ENCODE assay signal across 35 mouse cellular contexts in the genomic region with DNA sequence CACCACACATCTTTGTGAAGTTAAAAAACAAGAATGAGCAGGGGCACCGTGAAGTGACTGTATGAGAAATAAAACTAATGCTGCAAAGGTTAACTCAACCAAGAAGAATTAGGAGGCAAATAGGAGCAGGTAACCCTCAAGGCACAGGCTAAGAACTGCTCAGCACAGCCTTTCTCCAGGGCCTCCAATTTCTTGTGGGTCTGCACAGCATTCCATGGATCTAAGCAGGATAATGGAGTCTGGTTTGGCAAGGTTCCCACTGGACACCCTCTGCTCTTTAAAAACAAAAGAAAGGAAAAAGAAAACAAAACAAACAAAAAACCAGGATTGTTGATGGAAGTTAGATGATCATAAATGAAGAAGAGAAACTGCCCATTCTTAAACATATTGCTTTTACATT. TPM values are rescaled to one million over a fixed set of nuclear protein-coding genes. Genes with fewer than 3 reads are reported as not detected.
A peak's percentile ranks its signal among the peaks of the same experiment; 100 is the strongest.
DNase-seq lines count a peak whose midpoint lies in the region; ATAC-seq lines count a peak whose summit lies in the region.
"Had no signal": no experiment of that assay in that cellular context is flagged by ENCODE, and none has a peak within 500 bp of the region (broad histone marks: within the 10 kb centered on the region; RNA-seq: fewer than 3 reads in every experiment).

No protein-coding gene starts in this region.

- intact Hi-C loops in heart, postnatal 14 days (cut with DNase I) = no loop called here
- intact Hi-C loops in heart, postnatal 25 days (cut with DNase I) = no loop called here

- H3K27ac ChIP-seq in heart, embryonic 10.5 days = peak overlapping the region; percentile 77
- no peak overlapping the region for H3K27ac ChIP-seq in heart, embryonic 16.5 days (ENCODE audit: low read length)
- peak overlapping the region; percentile 37 for H3K27ac ChIP-seq in lung, embryonic 16.5 days (ENCODE audit: low read length)
- 0 out of 2 replicates have a peak overlapping the region, but pooled peaks have one; percentile 44 for H3K27ac ChIP-seq in embryonic facial prominence, embryonic 10.5 days (replicated peaks)
- H3K27ac ChIP-seq: forebrain, embryonic 15.5 days; heart, adult 2 months; layer of hippocampus, adult 2 months; left cerebral cortex, adult 2 months; limb, embryonic 12.5 days; liver, embryonic 15.5 days; neural tube, embryonic 15.5 days had no signal

- no peak for ATAC-seq in heart, embryonic 16.5 days (replicated peaks; ENCODE audit: extremely low read depth, insufficient read depth, low FRiP score)
- peak; percentile 52; the same call in 1 of the 2 replicates for ATAC-seq in lung, embryonic 16.5 days (ENCODE audit: low read depth)
- ATAC-seq: forebrain, embryonic 15.5 days; intestine, postnatal 0 days had no signal

- peak overlapping the region; percentile 30; the same call in 1 of the 2 replicates for H3K4me2 ChIP-seq in heart, embryonic 16.5 days (ENCODE audit: low read depth, low read length)
- H3K4me2 ChIP-seq in lung, embryonic 16.5 days (ENCODE audit: low read depth, low read length) = peak overlapping the region; percentile 40; the same call in 1 of the 2 replicates
- H3K4me2 ChIP-seq: forebrain, embryonic 15.5 days; limb, embryonic 12.5 days; liver, embryonic 15.5 days; midbrain, embryonic 13.5 days; neural tube, embryonic 15.5 days had no signal

- peaks cover 17% of the 10 kb centered on the region for H3K4me1 ChIP-seq in heart, embryonic 10.5 days
- H3K4me1 ChIP-seq in heart, embryonic 16.5 days (ENCODE audit: control insufficient read depth, insufficient read depth, low read length) = peaks cover 9% of the 10 kb centered on the region; the same call in 1 of the 2 replicates
- peaks cover 11% of the 10 kb centered on the region for H3K4me1 ChIP-seq in lung, embryonic 16.5 days (replicated peaks; ENCODE audit: control insufficient read depth, insufficient read depth, low read length)
- peaks cover 14% of the 10 kb centered on the region for H3K4me1 ChIP-seq in embryonic facial prominence, embryonic 10.5 days
- H3K4me1 ChIP-seq: forebrain, embryonic 15.5 days; liver, embryonic 15.5 days; megakaryocyte, embryonic 14.5 days had no signal

- no peak overlapping the region for H3K4me3 ChIP-seq in heart, embryonic 10.5 days
- no peak overlapping the region for H3K4me3 ChIP-seq in heart, embryonic 16.5 days (ENCODE audit: low read length)
- H3K4me3 ChIP-seq in lung, embryonic 16.5 days (ENCODE audit: low read length) = no peak overlapping the region
- H3K4me3 ChIP-seq in embryonic facial prominence, embryonic 10.5 days = no peak overlapping the region
- H3K4me3 ChIP-seq: forebrain, embryonic 10.5 days; forebrain, embryonic 15.5 days; heart, adult 2 months; layer of hippocampus, adult 2 months; left cerebral cortex, adult 2 months; limb, embryonic 12.5 days; liver, embryonic 15.5 days; megakaryocyte, embryonic 14.5 days; midbrain, embryonic 13.5 days; neural tube, embryonic 15.5 days had no signal

- no peak for DNase-seq in heart, embryonic 10.5 days (ENCODE audit: low spot score)
- DNase-seq in heart, postnatal 14 days = no peak
- DNase-seq in heart, postnatal 25 days (ENCODE audit: low spot score) = no peak
- DNase-seq in lung, postnatal 10 days = no peak
- no peak for DNase-seq in embryonic facial prominence, embryonic 10.5 days (ENCODE audit: low spot score)
- DNase-seq in kidney, postnatal 14 days = no peak
- DNase-seq: adrenal gland, postnatal 14 days; cerebellum, adult 11-12 months; cerebellum, adult 9-11 months; gastrocnemius, postnatal 25 days; heart, adult 2 months; kidney, adult 9 months; kidney, postnatal 36 days; right cerebral cortex, postnatal 14 days; thymus, postnatal 4 days had no signal

- H3K27me3 ChIP-seq in heart, embryonic 10.5 days (ENCODE audit: insufficient read depth, poor library complexity, severe bottlenecking) = no peaks in the 10 kb centered on the region
- H3K27me3 ChIP-seq in heart, embryonic 16.5 days (ENCODE audit: control insufficient read depth, insufficient read depth, low read length) = no peaks in the 10 kb centered on the region
- H3K27me3 ChIP-seq in lung, embryonic 16.5 days (ENCODE audit: control insufficient read depth, insufficient read depth, low read depth, low read length) = no peaks in the 10 kb centered on the region
- H3K27me3 ChIP-seq in embryonic facial prominence, embryonic 10.5 days (replicated peaks; ENCODE audit: low read depth, poor library complexity, severe bottlenecking) = no peaks in the 10 kb centered on the region
- H3K27me3 ChIP-seq: forebrain, embryonic 15.5 days; limb, embryonic 12.5 days; liver, embryonic 15.5 days; megakaryocyte, embryonic 14.5 days; midbrain, embryonic 13.5 days; neural tube, embryonic 15.5 days had no signal

- WGBS in heart, embryonic 10.5 days = 70% methylated on average over 1 of the region's 1 CpGs
- WGBS in heart, embryonic 16.5 days = 52% methylated on average over 1 of the region's 1 CpGs
- 15% methylated on average over 1 of the region's 1 CpGs for WGBS in lung, embryonic 16.5 days
- WGBS in embryonic facial prominence, embryonic 10.5 days = 66% methylated on average over 1 of the region's 1 CpGs

- no peaks in the 10 kb centered on the region for H3K36me3 ChIP-seq in heart, embryonic 10.5 days
- no peaks in the 10 kb centered on the region for H3K36me3 ChIP-seq in heart, embryonic 16.5 days (ENCODE audit: control insufficient read depth, insufficient read depth)
- H3K36me3 ChIP-seq in lung, embryonic 16.5 days (ENCODE audit: control insufficient read depth, insufficient read depth, low read length) = no peaks in the 10 kb centered on the region
- no peaks in the 10 kb centered on the region for H3K36me3 ChIP-seq in embryonic facial prominence, embryonic 10.5 days (replicated peaks)
- H3K36me3 ChIP-seq: forebrain, embryonic 10.5 days; forebrain, embryonic 15.5 days; limb, embryonic 12.5 days; liver, embryonic 15.5 days; midbrain, embryonic 13.5 days; neural tube, embryonic 15.5 days had no signal

- no peak overlapping the region for H3K9ac ChIP-seq in heart, embryonic 16.5 days (ENCODE audit: low read length)
- H3K9ac ChIP-seq in lung, embryonic 16.5 days (ENCODE audit: low read length) = no peak overlapping the region; the same call in 1 of the 2 replicates
- H3K9ac ChIP-seq: forebrain, embryonic 15.5 days; limb, embryonic 12.5 days; liver, embryonic 15.5 days; midbrain, embryonic 13.5 days; neural tube, embryonic 15.5 days had no signal

- no peaks in the 10 kb centered on the region for H3K9me3 ChIP-seq in heart, embryonic 10.5 days
- no peaks in the 10 kb centered on the region for H3K9me3 ChIP-seq in heart, embryonic 16.5 days (replicated peaks; ENCODE audit: control insufficient read depth, low read length)
- H3K9me3 ChIP-seq in lung, embryonic 16.5 days (ENCODE audit: control insufficient read depth, low read length) = no peaks in the 10 kb centered on the region
- no peaks in the 10 kb centered on the region for H3K9me3 ChIP-seq in embryonic facial prominence, embryonic 10.5 days
- H3K9me3 ChIP-seq: forebrain, embryonic 10.5 days; forebrain, embryonic 15.5 days; limb, embryonic 12.5 days; liver, embryonic 15.5 days; megakaryocyte, embryonic 14.5 days; midbrain, embryonic 13.5 days; neural tube, embryonic 15.5 days had no signal

RNA-seq across cellular contexts. Expression of a gene that starts 11.4 kb away (rescaled TPM):
- 28.0 and 32.2 TPM in 2 replicates for polyA plus RNA-seq in heart, embryonic 10.5 days (2016; fragmentation: Nextera tagmentation; extraction: Ambion mirVana)
- not detected for total RNA-seq in heart, postnatal 14 days (2021)
- polyA plus RNA-seq in heart, embryonic 16.5 days (2015; fragmentation: Nextera tagmentation; extraction: Ambion mirVana) = 31.6 and 33.8 TPM in 2 replicates
- not detected for total RNA-seq in heart, postnatal 25 days (2021)
- polyA plus RNA-seq in lung, embryonic 16.5 days (2015; fragmentation: Nextera tagmentation; extraction: Ambion mirVana) = 32.1 and 33.9 TPM in 2 replicates
- 18.7 and 24.9 TPM in 2 replicates for polyA plus RNA-seq in embryonic facial prominence, embryonic 10.5 days (2016; fragmentation: Nextera tagmentation; extraction: Ambion mirVana)
- total RNA-seq: adrenal gland, postnatal 14 days; gastrocnemius, adult 18-20 months; gastrocnemius, postnatal 25 days; heart, adult 2 months; layer of hippocampus, adult 2 months; layer of hippocampus, postnatal 14 days; left cerebral cortex, adult 2 months; left cerebral cortex, postnatal 25 days; liver, adult 2 months; MEL had no signal
- polyA plus RNA-seq: cortical plate, adult 2 months; small intestine, adult 2 months; testis, adult 2 months had no signal
